Mouse (Mus musculus) adrenal gland, postnatal 0 days (tissue): ENCODE data around the gene Angptl6. TPM values are rescaled to one million over a fixed set of nuclear protein-coding genes. Genes with fewer than 3 reads are reported as not detected.

ENCODE experiments used
- microRNA-seq: library from miRNA; unstranded; fragments of <30 nt; microRNA quantifications from one replicate; pipeline ENCODE4, GENCODE M21; 2016; ENCODE audit warnings: borderline replicate concordance; ENCODE audit not compliant: insufficient number of aligned reads
- polyA plus RNA-seq: library from polyadenylated mRNA; unstranded; fragments of >200 nt; fragmentation: Nextera tagmentation; extraction: Ambion mirVana; gene quantifications from 2 replicates; pipeline ENCODE4 v1.2.1, GENCODE M21; 2015

Angptl6 gene
- polyA plus RNA-seq: 3.2 and 3.9 TPM in 2 replicates

GRCm38 (mm10) chr9:20879097-20879792 lies at the start of gene Angptl6:
Gene Angptl6 (minus strand): TSS chr9:20879727.

GRCm38 (mm10) chr9:20898511-20899073 lies 19.1 kb upstream of the Angptl6 start, which contains the start of gene Eif3g:
Gene Eif3g (minus strand): TSS chr9:20898623.

GRCm38 (mm10) chr9:20887704-20888385 lies 8.3 kb upstream of the Angptl6 start, which contains the start of gene Ppan:
Gene Ppan (plus strand): TSS chr9:20888175.

GRCm38 (mm10) chr9:20868448-20869001 lies 11.0 kb downstream of the Angptl6 start, which contains the start of gene A230050P20Rik:
Gene A230050P20Rik (plus strand): TSS chr9:20868642.

Small RNA genes within 50 kb of the gene (microRNA-seq; reads per million reads assigned to microRNA genes)
- gene Mir7081: not detected

Other genes starting within 250 kb of the Angptl6 start
- gene Ubl5, start 236.8 kb downstream of the Angptl6 start, polyA plus RNA-seq: 456 and 566 TPM in 2 replicates
- 14.4 and 15.4 TPM in 2 replicates for gene Fbxl12, start 235.0 kb downstream of the Angptl6 start, polyA plus RNA-seq
- gene Pin1, start 227.6 kb downstream of the Angptl6 start, polyA plus RNA-seq: 50.3 and 56.1 TPM in 2 replicates
- gene Olfm2, start 133.4 kb downstream of the Angptl6 start, polyA plus RNA-seq: 10.1 and 30.7 TPM in 2 replicates
- 20.4 and 60.9 TPM in 2 replicates for gene Col5a3, start 64.7 kb downstream of the Angptl6 start, polyA plus RNA-seq
- not detected in 2 replicates for gene Rdh8, start 61.2 kb downstream of the Angptl6 start, polyA plus RNA-seq
- gene A230050P20Rik, start 11.1 kb downstream of the Angptl6 start, polyA plus RNA-seq: 12.4 and 27.2 TPM in 2 replicates
- 26.7 and 36.0 TPM in 2 replicates for gene Ppan, start 8.4 kb upstream of the Angptl6 start, polyA plus RNA-seq
- gene Eif3g, start 18.9 kb upstream of the Angptl6 start, polyA plus RNA-seq: 160 and 181 TPM in 2 replicates
- gene Dnmt1, start 80.2 kb upstream of the Angptl6 start, polyA plus RNA-seq: 20.2 and 26.5 TPM in 2 replicates
- 25.8 and 29.4 TPM in 2 replicates for gene S1pr2, start 97.1 kb upstream of the Angptl6 start, polyA plus RNA-seq
- gene Mrpl4, start 123.0 kb upstream of the Angptl6 start, polyA plus RNA-seq: 98.2 and 154 TPM in 2 replicates
- gene Icam1, start 136.3 kb upstream of the Angptl6 start, polyA plus RNA-seq: 10.3 TPM in 2 replicates
- gene Icam4, start 149.6 kb upstream of the Angptl6 start, polyA plus RNA-seq: 4.3 and 5.4 TPM in 2 replicates
- gene Icam5, start 152.3 kb upstream of the Angptl6 start, polyA plus RNA-seq: 0.15 and 0.16 TPM in 2 replicates
- gene Zglp1, start 187.4 kb upstream of the Angptl6 start, polyA plus RNA-seq: 0.48 TPM in 1 of 2 replicates, not detected in the other
- 0.19 and 0.25 TPM in 2 replicates for gene Gm49373, start 193.4 kb upstream of the Angptl6 start, polyA plus RNA-seq
- gene Fdx1l, start 193.9 kb upstream of the Angptl6 start, polyA plus RNA-seq: 60.5 and 68.4 TPM in 2 replicates
- gene Gm38431, start 212.3 kb upstream of the Angptl6 start, polyA plus RNA-seq: 0.91 and 1.2 TPM in 2 replicates
- gene Raver1, start 212.3 kb upstream of the Angptl6 start, polyA plus RNA-seq: 25.9 and 31.4 TPM in 2 replicates